Mouse (Mus musculus): ENCODE data around the gene Mrpl58.
"Not testable (repeated sequence)": the region's sequence is repeated elsewhere in the genome, so short reads cannot be mapped to it uniquely, and the experiment has no call there.

Gene Mrpl58

GRCm38 (mm10) chr11:115381743-115382539, 21.6 kb upstream of the Mrpl58 start, which contains the start of gene Cdr2l:
TSS of gene Cdr2l (plus strand) at chr11:115381916.
- peak; percentile 87 for DNase-seq (ENCODE audit: extremely low read depth, insufficient read length, low spot score)

DNA sequence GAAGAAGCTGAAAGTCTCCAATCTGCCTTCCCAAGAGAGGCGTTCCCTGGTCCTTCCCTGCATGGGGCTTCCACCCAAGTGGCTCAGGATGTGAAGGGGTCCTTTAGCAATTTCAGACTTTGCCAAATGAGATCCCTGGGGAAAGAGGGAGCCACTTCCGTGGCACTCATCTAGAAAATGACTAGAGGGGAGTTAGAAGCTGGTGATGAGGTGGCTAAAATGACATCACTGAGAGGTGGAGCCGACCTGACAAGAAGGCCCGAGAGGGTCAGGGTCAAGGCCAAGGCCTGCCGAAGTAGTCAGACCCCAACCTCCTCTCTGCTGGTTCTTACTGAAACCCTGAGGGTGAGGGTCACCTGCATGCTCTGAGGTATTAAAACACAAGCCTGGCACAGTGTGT, 20.7 kb upstream of the Mrpl58 start:
- peak; percentile 62 for DNase-seq (ENCODE audit: extremely low read depth, insufficient read length, low spot score)

DNA sequence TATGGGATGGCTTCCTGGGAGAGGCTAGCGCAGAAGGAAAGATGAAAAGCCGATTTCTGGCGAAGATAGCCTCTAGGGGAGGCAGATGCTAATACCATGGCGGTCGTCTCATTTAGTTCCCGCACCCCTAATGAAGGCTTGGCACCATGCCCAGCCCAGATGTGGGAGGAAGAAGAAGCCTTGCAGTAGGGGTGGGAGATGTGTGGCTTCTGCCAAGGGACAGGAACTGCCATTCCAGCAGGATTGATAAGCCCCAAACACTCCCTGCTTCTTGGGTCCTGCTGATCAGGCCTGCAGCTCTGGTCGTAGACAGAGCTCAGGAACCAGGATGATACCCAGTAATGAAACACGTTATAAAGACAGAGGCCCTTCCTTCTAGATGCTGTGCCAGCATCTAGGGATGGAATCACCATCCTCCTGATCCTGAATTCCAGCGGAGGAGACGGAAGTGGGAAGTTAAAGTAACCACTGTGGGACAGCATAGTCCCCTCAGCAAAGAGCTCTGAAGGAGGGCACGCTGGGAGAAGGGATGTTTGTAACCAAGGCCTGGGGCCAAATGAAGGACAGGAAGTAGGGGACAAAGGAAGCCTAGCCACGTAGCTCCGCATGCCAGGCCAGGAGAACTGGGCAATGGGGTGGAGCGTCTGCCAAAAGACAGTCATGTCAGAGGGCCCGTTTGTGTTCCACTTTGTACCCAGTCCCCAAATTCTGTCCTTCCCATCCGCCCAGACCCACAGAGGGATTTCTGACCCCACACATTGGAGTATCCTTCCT, 19.7 kb upstream of the Mrpl58 start:
- no peak for DNase-seq (ENCODE audit: extremely low read depth, insufficient read length, low spot score)

GRCm38 (mm10) chr11:115384587-115384986, 19.0 kb upstream of the Mrpl58 start:
- peak; percentile 53 for DNase-seq (ENCODE audit: extremely low read depth, insufficient read length, low spot score)

- DNase-seq (ENCODE audit: extremely low read depth, insufficient read length, low spot score) = not testable (repeated sequence)
Observed at GRCm38 (mm10) chr11:115386859-115387258, 16.7 kb upstream of the Mrpl58 start.

- DNase-seq (ENCODE audit: extremely low read depth, insufficient read length, low spot score) = no peak
Observed at GRCm38 (mm10) chr11:115391358-115391757, 12.2 kb upstream of the Mrpl58 start.

- DNase-seq (ENCODE audit: extremely low read depth, insufficient read length, low spot score) = no peak
Observed at GRCm38 (mm10) chr11:115393721-115394325, 9.7 kb upstream of the Mrpl58 start.

DNA sequence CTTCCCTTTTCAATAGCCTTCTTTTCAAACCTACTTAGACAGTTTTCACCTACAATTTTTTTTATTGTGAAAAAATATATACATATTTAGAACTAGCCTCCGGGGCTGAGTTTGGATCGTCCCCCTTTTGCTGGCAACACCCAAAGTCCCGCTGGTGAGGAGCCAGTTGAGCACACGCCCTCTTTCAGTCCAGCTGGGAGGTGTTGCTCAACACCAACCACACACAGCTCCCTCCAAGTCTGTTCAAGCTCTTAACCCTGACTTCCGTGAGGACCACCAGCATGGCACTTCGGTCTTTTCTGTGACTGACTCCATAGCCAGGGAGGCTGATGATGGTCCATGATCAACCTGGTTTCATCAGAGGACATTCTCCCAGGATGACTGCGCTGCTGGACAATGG, 5.5 kb upstream of the Mrpl58 start:
- no peak for DNase-seq (ENCODE audit: extremely low read depth, insufficient read length, low spot score)

DNA sequence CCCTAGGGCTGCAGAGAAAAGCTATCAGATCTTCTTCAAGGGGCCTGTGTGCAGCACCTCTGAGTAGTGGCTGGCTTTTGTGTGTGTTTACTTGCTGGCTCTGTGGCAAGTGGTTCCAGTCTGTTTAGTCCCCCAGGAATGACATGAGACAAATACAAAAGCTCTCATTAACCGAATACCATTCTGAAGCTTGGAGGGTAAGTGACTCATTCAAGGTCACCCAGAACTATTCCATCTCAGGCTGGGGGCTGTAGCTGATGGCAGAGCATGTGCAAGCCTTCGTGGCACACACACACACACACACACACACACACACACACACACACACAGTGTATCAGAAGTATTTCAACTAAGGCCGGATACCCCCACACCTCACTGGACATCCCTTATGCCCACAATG, 3.4 kb upstream of the Mrpl58 start:
- DNase-seq (ENCODE audit: extremely low read depth, insufficient read length, low spot score) = no peak

GRCm38 (mm10) chr11:115400630-115401391, 2.7 kb upstream of the Mrpl58 start:
- DNase-seq (ENCODE audit: extremely low read depth, insufficient read length, low spot score) = no peak

GRCm38 (mm10) chr11:115405723-115406122, 2.2 kb downstream of the Mrpl58 start:
- DNase-seq (ENCODE audit: extremely low read depth, insufficient read length, low spot score) = no peak

- DNase-seq (ENCODE audit: extremely low read depth, insufficient read length, low spot score) = no peak
Observed at GRCm38 (mm10) chr11:115406858-115407401, 3.4 kb downstream of the Mrpl58 start.

GRCm38 (mm10) chr11:115408266-115408920, 4.8 kb downstream of the Mrpl58 start:
- no peak for DNase-seq (ENCODE audit: extremely low read depth, insufficient read length, low spot score)

GRCm38 (mm10) chr11:115409556-115409955, 6.0 kb downstream of the Mrpl58 start:
- DNase-seq (ENCODE audit: extremely low read depth, insufficient read length, low spot score) = no peak

DNA sequence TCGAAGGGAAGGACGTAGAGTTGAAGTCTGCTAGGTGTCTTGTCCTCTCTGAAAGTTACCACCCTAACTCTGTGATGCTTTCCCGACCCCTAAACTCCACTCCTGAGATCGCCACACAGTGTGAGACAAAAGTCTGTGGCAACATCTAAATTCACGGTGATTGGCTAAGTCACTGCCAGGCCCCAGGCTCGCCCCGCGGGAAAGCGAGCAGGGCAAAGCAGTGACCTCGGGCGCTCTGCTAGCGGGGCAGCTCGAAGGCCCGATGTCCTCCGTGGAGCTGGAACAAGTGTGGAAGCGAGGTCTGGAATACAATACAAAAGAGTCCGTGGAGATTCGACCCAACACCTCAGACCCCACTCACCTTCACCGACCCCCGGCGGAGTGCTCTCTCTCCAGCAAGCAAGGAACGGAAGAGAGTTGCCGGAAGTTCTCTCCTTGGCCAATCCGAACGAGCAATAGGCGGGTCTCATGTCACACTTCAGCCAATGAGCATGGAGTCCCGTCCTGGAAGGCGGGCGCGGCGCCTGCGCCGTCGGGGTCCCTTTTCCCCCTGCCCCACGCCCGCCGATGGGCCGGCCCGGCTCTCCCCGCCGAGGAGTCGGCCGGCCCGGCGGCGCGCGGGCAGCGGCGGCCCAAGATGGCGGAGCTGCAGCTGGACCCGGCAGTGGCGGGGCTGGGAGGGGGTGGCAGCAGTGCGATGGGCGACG, 16.1 kb downstream of the Mrpl58 start, which contains the start of the genes Atp5h and Kctd2:
Gene Atp5h (minus strand): TSS at position 432 of the 707 bp plus-strand sequence.
Gene Kctd2 (plus strand): TSS at position 598 of the 707 bp plus-strand sequence.
- DNase-seq (ENCODE audit: extremely low read depth, insufficient read length, low spot score) = peak; percentile 96

- DNase-seq (ENCODE audit: extremely low read depth, insufficient read length, low spot score) = peak; percentile 82
Observed at GRCm38 (mm10) chr11:115420336-115421190, 17.0 kb downstream of the Mrpl58 start.

GRCm38 (mm10) chr11:115421328-115421727, 17.8 kb downstream of the Mrpl58 start:
- DNase-seq (ENCODE audit: extremely low read depth, insufficient read length, low spot score) = no peak

GRCm38 (mm10) chr11:115421972-115422371, 18.4 kb downstream of the Mrpl58 start:
- no peak for DNase-seq (ENCODE audit: extremely low read depth, insufficient read length, low spot score)

Data from 3134 (cell line).